Mouse (Mus musculus) limb, embryonic 15.5 days (tissue): ENCODE data around the gene Tpm4. TPM values are rescaled to one million over a fixed set of nuclear protein-coding genes. Genes with fewer than 3 reads are reported as not detected.

Experiments
- polyA plus RNA-seq: library from polyadenylated mRNA; unstranded; fragments of >200 nt; fragmentation: Nextera tagmentation; extraction: Ambion mirVana; gene quantifications from 2 replicates; pipeline ENCODE4 v1.2.1, GENCODE M21; 2015

The Tpm4 gene
- polyA plus RNA-seq, 1 experiment from 2014 or later = 665 TPM

Other genes starting within 250 kb of the Tpm4 start
- 6.9 and 7.0 TPM in 2 replicates for gene Zfp882, start 226.4 kb upstream of the Tpm4 start, polyA plus RNA-seq
- 19.8 and 21.1 TPM in 2 replicates for gene Zfp617, start 226.3 kb upstream of the Tpm4 start, polyA plus RNA-seq
- gene Zfp961, start 183.9 kb upstream of the Tpm4 start, polyA plus RNA-seq = 14.4 and 16.9 TPM in 2 replicates
- gene Cyp4f18, start 125.3 kb upstream of the Tpm4 start, polyA plus RNA-seq = 1.2 and 2.0 TPM in 2 replicates
- gene Olfr372, start 93.8 kb upstream of the Tpm4 start, polyA plus RNA-seq = not detected in 2 replicates
- gene Olfr373, start 51.8 kb upstream of the Tpm4 start, polyA plus RNA-seq = 0.04 TPM in 1 of 2 replicates, not detected in the other
- gene Olfr374, start 27.9 kb upstream of the Tpm4 start, polyA plus RNA-seq = 0.01 and 0.09 TPM in 2 replicates
- gene Rab8a, start 26.2 kb downstream of the Tpm4 start, polyA plus RNA-seq = 110 and 133 TPM in 2 replicates
- gene Hsh2d, start 54.7 kb downstream of the Tpm4 start, polyA plus RNA-seq = not detected in 2 replicates
- not detected in 2 replicates for gene Cib3, start 77.9 kb downstream of the Tpm4 start, polyA plus RNA-seq
- gene Gm11034, start 78.7 kb downstream of the Tpm4 start, polyA plus RNA-seq = not detected in 2 replicates
- 65.9 and 66.2 TPM in 2 replicates for gene Fam32a, start 84.8 kb downstream of the Tpm4 start, polyA plus RNA-seq
- gene Ap1m1, start 105.0 kb downstream of the Tpm4 start, polyA plus RNA-seq = 99.5 and 106 TPM in 2 replicates
- gene Gm10282, start 170.3 kb downstream of the Tpm4 start, polyA plus RNA-seq = 19.9 and 20.1 TPM in 2 replicates
- 14.8 and 16.3 TPM in 2 replicates for gene Klf2, start 184.1 kb downstream of the Tpm4 start, polyA plus RNA-seq